Mouse (Mus musculus): ENCODE data around the gene Rbm43.
"Not testable (repeated sequence)": the region's sequence is repeated elsewhere in the genome, so short reads cannot be mapped to it uniquely, and the experiment has no call there.

The Rbm43 gene

DNA sequence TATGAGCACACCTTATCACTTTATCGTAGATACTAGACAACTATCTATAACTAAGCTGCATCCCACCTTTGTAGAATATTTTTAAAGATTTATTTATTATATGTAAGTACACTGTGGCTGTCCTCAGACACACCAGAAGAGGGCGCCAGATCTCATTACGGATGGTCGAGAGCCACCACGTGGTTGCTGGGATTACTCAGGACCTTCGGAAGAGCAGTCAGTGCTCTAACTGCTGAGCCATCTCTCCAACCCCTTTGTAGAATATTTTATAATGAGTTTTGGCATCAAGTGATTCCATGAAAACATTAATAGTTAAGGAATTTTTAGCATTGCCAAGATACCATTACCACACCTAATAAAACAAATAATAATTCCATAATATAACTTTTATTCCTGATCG is 20.4 kb downstream of the Rbm43 start:
- no peak for DNase-seq (ENCODE audit: inconsistent ontology term)

DNA sequence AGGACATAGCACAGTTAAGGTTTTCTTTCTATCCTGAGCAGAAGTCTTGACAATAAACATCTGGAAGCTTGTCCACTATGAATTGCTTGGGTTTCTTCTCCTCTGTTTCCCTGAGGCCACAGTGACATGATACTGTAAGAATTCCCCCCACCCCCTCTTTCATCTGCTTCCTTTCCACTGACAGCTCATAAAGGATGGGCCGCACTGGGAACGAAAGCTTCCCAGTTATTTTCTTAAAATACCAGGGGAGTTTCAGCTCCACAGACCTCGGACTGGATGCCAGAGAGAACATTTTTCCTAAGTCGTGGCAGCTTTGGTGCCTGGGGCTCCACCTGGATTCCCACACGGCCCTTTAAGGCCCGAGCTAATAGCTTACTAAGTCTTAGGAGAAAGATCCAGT is 22.2 kb downstream of the Rbm43 start:
- no peak for DNase-seq (ENCODE audit: inconsistent ontology term)

DNA sequence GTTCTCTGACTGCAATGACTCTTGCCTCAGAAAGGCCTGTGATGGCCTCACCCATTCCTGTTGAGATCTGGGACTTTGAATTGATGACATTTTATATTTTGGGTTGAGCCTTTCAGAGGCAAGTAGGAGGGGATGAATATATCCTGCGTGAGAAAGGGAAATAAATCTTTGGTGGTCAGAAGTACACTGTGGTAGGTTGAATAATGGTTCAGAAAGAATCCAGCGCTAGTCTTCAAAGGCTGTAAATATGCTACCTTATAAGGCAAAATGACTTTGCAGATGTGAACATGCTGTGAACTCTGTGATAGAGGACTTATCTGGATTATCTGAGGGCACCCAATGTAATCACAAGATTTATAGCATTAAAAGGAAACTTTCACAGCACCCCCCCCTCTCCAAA is 23.1 kb downstream of the Rbm43 start:
- no peak for DNase-seq (ENCODE audit: inconsistent ontology term)

DNA sequence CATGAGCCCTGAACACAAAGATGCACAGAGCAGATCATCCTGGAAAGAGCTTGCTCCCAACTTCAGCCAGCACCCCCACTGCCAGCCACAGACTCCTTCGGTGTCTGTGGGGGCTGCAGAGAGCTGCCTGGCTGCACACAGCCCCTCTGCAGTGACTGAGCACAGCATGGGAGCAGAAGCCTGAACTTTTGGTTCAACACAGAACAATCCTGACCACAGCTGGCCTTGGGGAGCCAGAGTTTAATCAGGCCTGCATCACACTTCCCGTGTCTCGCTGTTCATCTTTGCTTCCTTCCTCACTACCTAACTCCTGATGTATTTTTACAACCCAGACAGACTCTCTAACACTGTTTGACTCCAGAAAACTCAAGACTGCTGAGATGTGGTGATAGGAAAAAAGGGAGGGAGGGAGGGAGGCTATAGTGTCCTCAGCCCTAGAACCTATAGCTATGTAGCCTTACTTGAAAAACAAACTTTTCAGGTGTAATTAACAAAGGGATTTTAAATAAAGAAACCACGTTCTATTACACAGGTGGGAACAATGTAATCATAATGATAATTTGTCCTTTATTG is 27.3 kb downstream of the Rbm43 start:
- peak; percentile 21 for DNase-seq (ENCODE audit: inconsistent ontology term)

DNA sequence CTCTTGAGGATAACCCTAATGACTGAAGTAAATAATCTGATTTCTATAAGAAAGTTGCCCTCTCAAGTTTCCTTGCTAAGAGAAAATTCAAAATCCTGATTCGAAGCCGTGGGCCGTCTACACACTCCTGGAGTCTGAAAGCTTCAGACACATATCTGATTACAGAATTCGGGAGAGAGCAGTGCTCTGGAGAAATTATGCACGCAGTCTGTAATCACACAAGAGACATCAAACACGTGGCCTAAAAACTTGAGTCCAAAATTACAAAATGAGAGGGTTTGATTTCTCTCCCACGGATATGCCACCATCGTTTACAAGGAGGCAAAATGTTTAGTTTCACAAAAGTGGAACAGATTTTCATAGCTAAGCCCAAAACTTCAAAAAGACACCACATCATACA is 29.3 kb downstream of the Rbm43 start:
- DNase-seq (ENCODE audit: inconsistent ontology term): no peak

DNA sequence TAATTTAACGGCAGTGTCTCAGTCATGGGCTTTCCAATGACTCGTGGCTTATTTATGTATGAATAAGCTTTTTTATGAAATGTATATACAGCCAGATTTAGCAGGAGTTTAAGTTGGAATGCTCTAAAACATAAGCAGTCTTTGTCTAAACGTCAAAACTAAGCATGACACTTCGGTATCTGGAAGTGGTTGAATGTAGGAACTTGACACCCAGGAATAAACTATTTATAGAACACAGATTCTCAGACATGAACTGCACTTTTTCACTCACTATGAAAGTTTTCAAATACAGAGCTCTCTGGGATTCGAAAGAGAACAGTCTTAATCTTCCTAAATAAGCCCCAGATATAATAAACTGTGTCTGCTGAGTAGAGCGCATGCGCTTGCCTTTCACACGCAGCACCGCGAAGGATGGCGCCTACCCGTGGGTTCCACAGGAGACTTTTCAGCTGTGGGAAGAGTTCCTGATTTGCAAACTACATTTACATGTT is 42.5 kb downstream of the Rbm43 start:
- DNase-seq (ENCODE audit: inconsistent ontology term): no peak

DNA sequence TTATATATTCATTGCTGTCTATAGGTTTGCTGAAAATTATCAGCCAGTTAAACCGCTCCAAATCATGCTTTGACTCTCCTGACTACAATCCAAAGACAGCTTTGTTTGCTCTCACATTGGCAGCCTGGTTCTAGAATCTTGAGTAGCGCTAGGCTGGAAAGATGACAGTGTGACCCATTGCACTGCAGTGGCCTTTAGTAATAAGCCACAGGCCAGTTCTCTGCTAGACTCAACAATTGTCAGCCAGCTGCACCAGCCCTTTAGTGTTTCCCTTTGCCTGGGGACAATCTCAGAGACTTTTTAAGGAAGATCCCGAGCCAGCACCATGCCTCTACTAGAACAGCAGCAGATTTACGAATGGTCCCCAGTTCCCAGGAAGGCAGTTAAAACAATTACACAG is 44.0 kb downstream of the Rbm43 start:
- no peak for DNase-seq (ENCODE audit: inconsistent ontology term)

DNA sequence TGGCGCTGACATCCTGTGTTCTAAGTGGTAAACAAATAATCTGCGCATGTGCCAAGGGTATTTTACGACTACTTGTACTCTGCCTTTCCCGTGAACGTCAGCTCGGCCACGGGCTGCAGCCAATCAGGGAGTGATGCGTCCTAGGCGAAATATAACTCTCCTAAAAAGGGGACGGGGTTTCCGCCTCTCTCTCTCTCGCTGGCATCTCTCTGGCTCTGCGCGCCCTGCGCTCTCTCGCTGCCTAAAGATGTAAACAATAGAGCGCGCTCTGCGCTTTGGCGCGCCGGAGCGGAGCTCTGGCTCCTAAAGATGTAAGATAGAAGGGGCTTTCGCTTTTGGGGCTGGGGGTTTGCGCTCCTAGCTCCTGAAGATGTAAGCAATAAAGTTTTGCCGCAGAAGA is 44.8 kb downstream of the Rbm43 start:
- not testable (repeated sequence) for DNase-seq (ENCODE audit: inconsistent ontology term)

DNA sequence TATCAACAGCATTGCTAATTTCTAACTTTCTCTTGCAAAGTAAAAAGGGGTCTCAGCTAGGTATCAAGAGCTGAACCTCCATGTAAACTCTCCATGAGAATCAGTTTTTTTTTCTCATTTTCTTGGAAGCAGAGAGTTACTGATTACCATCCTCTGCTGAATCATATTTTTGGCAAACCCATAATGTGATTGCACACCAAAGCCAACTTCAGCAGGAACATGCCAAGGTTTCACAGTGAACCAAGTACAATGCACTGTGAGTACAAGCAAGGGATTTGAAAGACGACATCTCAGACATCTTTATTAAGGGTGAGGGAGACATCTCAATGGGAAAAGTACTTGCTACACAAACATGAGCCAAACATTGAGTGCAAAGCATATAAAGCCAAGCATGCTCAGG is 54.8 kb downstream of the Rbm43 start:
- no peak for DNase-seq (ENCODE audit: inconsistent ontology term)

Data from Muller cell, postnatal 12 days (primary cell).